Mouse (Mus musculus) neutrophil, adult 5-6 weeks (primary cell): ENCODE measurements around the gene Olfr218. TPM values are rescaled to one million over a fixed set of nuclear protein-coding genes. Genes with fewer than 3 reads are reported as not detected.
"Not testable (repeated sequence)": the region's sequence is repeated elsewhere in the genome, so short reads cannot be mapped to it uniquely, and the experiment has no call there.

Source experiments
- ATAC-seq: fragments of 151-379, 151-347 bp; 2 replicates; pipeline ENCODE4 v1.8.0; 2017; ENCODE audit warnings: mild to moderate bottlenecking, moderate TSS enrichment; ENCODE audit not compliant: insufficient number of reproducible peaks, poor library complexity, low FRiP score, severe bottlenecking; ENCODE audit errors: extremely low read depth
- total RNA-seq: library from RNA; stranded (forward); fragments of 200-1000 nt; gene quantifications from 2 replicates; pipeline ENCODE4 v1.2.3, GENCODE M21; 2017

The Olfr218 gene
- not detected in 2 replicates for total RNA-seq

DNA sequence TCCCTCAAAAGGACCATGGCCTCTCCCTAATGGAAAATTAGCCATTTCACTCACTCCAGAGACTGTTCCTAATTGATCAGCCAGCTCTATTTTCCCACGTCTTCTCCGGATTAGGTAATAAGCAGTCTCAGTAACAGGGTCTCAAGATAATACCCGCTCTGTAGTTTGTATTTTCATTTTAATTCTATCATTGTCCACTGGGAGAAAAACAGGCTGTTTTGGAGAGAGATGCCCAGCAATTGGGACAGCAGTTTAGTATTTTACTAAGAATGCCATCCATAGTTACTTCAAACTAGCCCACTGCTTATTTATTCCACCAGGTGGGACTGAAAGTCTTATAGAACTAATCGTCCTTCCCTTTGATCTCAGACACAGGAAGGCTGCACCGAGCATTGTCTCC lies at the start of gene Olfr218:
Gene Olfr218 (plus strand): TSS at position 301 of the 400 bp plus-strand sequence.
- ATAC-seq, result no peak

DNA sequence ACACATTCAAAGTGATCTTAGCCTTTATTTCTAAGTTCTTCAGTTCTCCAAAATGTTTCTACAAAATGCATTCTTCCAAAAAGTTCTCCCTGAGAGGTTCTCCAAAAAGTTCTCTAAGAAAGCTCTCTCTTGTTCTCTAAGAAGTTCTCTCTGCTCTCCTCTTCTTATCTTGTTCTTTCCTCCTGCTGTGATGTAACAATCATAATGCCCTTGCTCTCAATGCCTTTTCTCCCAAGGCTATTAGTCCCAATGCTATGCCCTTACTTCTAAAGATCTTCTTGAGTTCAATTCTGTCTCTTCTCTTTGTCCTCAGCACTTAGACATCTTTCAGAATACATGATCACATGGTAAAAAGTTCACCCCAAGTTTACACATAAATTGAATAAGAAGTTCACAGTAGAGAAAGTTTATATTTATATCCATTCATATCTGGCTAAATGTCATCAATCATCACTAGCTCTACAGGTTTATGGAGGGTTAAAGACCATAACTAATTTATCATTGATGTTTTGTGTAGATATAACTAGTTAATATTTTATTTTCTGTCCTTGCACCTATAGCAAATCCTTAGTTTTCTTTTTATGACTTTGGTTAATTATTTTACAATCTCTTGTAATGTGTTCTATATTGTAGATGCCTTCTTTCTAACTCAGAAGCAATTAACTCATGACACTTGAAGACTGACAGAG lies 23.3 kb upstream of the Olfr218 start:
- ATAC-seq, result no peak

DNA sequence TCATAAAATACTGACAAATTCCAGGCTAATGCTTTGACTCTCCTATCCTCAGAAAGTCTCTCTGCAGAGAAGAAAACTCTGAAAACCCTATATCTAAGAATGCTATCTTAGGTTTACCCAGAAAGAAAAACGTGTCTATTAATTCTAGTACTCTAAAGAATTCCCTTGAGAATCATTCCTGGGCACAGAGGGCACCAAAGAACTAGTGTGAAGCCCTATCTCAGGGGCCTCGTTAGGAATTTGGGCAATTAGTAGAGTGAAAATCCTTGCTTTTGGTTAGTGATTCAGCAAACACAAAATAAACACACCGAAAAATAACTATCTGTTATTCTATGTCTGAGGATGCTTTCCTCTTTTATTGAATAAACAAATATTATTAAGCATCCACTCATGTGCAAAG lies 7.1 kb upstream of the Olfr218 start, which contains the start of gene Olfr1406:
Gene Olfr1406 (minus strand): TSS at position 101 of the 400 bp plus-strand sequence.
- ATAC-seq, result no peak

DNA sequence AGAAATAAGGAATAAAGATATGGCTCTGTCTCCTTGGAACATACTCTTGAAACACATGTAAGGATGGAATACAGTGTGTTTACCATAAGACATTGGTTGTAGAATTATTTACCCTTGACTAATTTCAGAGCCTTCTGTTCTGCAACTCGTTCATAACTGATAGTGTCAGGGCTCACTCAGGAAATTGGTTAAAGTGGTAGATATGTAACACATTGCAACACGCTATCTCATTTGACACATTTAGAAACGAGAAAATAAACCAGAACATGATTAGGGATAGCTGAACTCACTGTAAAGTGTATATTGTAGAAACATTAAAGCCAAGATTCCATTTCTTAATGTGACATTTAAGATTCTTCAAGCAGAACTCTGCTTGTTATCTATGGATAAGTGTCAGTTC lies 5.5 kb upstream of the Olfr218 start:
- ATAC-seq, result no peak

DNA sequence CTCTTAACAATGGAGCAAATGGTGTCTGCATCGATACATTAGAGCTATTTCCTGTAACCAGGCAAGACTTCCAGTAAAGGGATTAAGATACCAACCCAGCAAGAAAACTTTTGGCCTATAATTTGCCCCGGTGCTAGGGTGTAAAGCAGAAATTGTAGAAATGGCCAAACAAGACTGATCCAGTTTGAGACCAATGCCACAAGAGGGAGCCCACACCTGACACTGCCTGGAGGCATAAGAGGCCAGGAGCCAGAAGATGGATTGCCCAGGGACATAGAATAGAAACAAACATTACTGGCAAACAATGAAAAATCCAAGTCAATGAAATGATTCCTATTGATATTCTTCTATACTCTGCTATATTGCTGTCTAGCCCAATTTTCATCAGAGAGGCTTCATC lies 1.2 kb upstream of the Olfr218 start:
- ATAC-seq, result no peak

DNA sequence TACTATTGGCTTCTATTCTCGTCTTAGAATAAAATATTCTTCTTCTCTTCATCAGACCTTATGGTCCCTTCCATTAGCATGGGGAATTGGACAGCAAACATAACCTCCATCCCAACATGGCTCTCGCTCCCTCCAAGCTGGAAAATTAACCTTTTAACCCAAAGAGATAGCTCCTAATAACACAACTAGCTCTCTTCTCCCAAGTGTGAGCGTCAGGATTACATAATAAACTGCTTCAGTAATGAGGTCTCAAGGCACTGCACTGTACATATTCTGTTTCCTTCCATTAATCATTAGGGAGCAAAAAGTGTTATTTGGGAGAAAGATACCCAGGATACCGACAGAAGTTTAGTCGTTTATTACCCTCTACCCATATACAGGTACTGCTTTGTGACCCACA lies 14.5 kb downstream of the Olfr218 start, which contains the start of gene Olfr1404:
Gene Olfr1404 (plus strand): TSS at position 301 of the 400 bp plus-strand sequence.
- ATAC-seq, result no peak

DNA sequence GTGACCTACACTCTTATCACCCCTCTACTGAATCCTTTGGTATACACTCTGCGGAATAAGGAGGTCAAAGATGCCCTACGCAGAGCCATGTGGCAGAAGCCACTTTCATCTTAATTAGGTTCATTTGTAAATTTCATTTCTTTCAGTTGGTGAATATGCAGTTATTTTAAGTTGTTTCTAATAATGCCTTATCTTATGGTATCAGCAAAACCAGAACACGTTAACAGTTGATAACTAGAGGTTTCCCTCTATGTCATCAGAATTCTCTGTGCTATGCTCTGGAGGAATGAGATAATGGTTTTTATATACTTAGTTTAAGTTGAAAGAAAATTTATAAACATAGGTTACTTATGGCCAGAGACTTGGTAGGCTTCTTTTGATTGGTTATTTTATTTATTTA lies 18.9 kb downstream of the Olfr218 start:
- ATAC-seq, result no peak

DNA sequence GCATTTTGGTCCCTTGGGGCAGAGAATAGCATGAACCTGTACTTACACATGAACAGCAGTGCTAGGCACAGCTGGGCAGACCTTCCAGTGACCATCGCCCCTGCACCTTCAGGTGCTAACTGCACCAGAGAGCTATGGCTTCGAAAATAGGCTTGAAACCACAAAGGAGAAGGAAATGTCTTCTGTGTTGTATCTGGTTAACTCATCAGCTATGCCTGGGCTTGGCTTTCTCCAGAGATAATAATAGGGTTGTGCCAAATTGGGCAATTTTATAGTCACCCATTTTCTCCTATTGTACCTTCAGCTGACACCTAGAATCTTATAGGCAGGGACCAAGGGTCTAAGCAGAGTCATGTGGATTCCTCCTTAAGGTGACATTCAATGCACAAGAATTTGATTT lies 29.5 kb downstream of the Olfr218 start, which contains the start of gene Fcer1a:
Gene Fcer1a (minus strand): TSS at position 134 of the 400 bp plus-strand sequence.
- no peak for ATAC-seq

DNA sequence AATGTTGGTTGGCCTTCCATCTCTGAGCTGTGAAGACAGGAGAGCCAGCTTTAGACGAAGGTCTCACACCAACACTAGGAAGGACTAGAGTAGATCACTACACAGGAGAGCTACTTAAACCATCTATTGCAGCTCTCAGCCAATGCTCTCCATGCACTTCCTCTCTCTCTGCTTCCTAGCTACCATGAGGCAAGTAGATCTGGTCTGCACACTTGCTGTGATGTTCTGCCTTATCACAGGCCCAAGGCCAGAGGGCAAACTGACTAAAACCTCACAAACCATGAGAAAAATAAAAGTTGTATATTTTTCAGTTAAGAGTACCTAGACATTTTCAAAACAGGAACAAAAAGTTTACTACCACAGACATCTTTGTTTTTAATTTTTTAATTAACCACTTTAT lies 39.4 kb downstream of the Olfr218 start:
- not testable (repeated sequence) for ATAC-seq

DNA sequence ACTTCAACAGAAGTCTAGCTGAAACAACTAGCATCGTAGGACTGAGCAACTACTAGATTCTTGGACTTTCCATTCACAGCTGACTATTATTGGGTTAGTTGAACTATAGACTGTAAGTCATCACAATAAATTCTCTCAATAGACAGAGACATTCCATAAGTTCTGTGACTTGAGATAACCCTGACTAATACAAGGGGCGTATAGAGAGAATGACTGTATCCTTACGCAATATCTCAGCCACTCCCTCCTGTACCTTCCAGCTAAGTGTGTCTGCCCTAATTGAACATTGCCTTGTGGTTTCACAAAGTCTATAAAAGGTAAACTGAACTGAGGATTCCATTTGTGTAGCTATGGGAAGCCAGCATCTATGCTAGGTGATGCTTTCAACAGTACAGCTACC lies 52.3 kb downstream of the Olfr218 start:
- no peak for ATAC-seq

Other genes starting within 250 kb of the Olfr218 start
- gene Olfr16, start 247.4 kb upstream of the Olfr218 start, total RNA-seq, result 0.23 TPM in 1 of 2 replicates, not detected in the other
- 0.12 TPM in 1 of 2 replicates, not detected in the other for gene Olfr1408, start 60.4 kb upstream of the Olfr218 start, total RNA-seq
- gene Olfr1406, start 7.2 kb upstream of the Olfr218 start, total RNA-seq, result not detected in 2 replicates
- gene Olfr1404, start 14.6 kb downstream of the Olfr218 start, total RNA-seq, result not detected in 2 replicates
- gene Fcer1a, start 29.4 kb downstream of the Olfr218 start, total RNA-seq, result 1.8 TPM in 1 of 2 replicates, not detected in the other
- not detected in 2 replicates for gene Olfr418, start 68.2 kb downstream of the Olfr218 start, total RNA-seq
- gene Mptx2, start 80.0 kb downstream of the Olfr218 start, total RNA-seq, result not detected in 2 replicates
- gene Ackr1, start 135.9 kb downstream of the Olfr218 start, total RNA-seq, result not detected in 2 replicates
- gene Aim2, start 153.1 kb downstream of the Olfr218 start, total RNA-seq, result 207 and 213 TPM in 2 replicates
- gene Cadm3, start 169.9 kb downstream of the Olfr218 start, total RNA-seq, result 0.37 TPM in 1 of 2 replicates, not detected in the other